Mouse (Mus musculus) hindbrain, embryonic 14.5 days (tissue): ENCODE data around the gene Fam81b. TPM values are rescaled to one million over a fixed set of nuclear protein-coding genes. Genes with fewer than 3 reads are reported as not detected.

ENCODE experiments used
- ATAC-seq: fragments of 200-750 bp; cut with Nextera tagmentation; 2 replicates; pipeline ENCODE4 v1.8.0; 2017; ENCODE audit warnings: moderate number of reproducible peaks, mild to moderate bottlenecking, moderate TSS enrichment, moderate library complexity; ENCODE audit not compliant: low FRiP score
- DNase-seq: peaks from one replicate; pipeline ENCODE4 v3.0.0-alpha.2; 2015; ENCODE audit warnings: low spot score
- H3K27ac ChIP-seq: fragments of 300-500 bp; sonication (generic); 2 replicates; pipeline ENCODE4 v1.5.1; 2014; ENCODE audit warnings: mild to moderate bottlenecking, moderate library complexity
- H3K27me3 ChIP-seq: fragments of 300-500 bp; sonication (generic); 2 replicates; pipeline ENCODE4 v1.6.1; 2014; ENCODE audit warnings: mild to moderate bottlenecking, low read length, mixed read lengths; ENCODE audit not compliant: control insufficient read depth, insufficient read depth
- H3K36me3 ChIP-seq: fragments of 300-500 bp; sonication (generic); replicated peaks from 2 replicates; pipeline ENCODE4 v1.6.1; 2014; ENCODE audit not compliant: control insufficient read depth, insufficient read depth
- H3K4me1 ChIP-seq: fragments of 300-500 bp; sonication (generic); replicated peaks from 2 replicates; pipeline ENCODE4 v1.6.1; 2014; ENCODE audit warnings: antibody characterized with exemption, low read length, mixed read lengths; ENCODE audit not compliant: control insufficient read depth, insufficient read depth
- H3K4me2 ChIP-seq: fragments of 300-500 bp; sonication (generic); replicated peaks from 2 replicates; pipeline ENCODE4 v1.6.1; 2014; ENCODE audit warnings: mild to moderate bottlenecking, moderate library complexity
- H3K4me3 ChIP-seq: fragments of 300-500 bp; sonication (generic); replicated peaks from 2 replicates; pipeline ENCODE4 v1.5.1; 2014; ENCODE audit warnings: mild to moderate bottlenecking, low read length
- H3K9ac ChIP-seq: fragments of 300-500 bp; sonication (generic); 2 replicates; pipeline ENCODE4 v1.6.1; 2014
- H3K9me3 ChIP-seq: fragments of 300-500 bp; sonication (generic); 2 replicates; pipeline ENCODE4 v1.6.1; 2016; ENCODE audit warnings: low read length; ENCODE audit not compliant: control insufficient read depth
- WGBS: fragments of 180-500 bp; shearing (Covaris S2); extraction: QIAGEN DNeasy Blood & Tissue Kit; methylation state at CpG from one replicate; pipeline ENCODE4 v1.1.7; 2014; 5-methylcytosine and 5-hydroxymethylcytosine counted together
- polyA plus RNA-seq: library from polyadenylated mRNA; unstranded; fragments of >200 nt; fragmentation: Nextera tagmentation; extraction: Ambion mirVana; gene quantifications from 2 replicates; pipeline ENCODE4 v1.2.1, GENCODE M21; 2014

The Fam81b gene
- polyA plus RNA-seq, 1 experiment from 2014 or later: 2.5 TPM

DNA sequence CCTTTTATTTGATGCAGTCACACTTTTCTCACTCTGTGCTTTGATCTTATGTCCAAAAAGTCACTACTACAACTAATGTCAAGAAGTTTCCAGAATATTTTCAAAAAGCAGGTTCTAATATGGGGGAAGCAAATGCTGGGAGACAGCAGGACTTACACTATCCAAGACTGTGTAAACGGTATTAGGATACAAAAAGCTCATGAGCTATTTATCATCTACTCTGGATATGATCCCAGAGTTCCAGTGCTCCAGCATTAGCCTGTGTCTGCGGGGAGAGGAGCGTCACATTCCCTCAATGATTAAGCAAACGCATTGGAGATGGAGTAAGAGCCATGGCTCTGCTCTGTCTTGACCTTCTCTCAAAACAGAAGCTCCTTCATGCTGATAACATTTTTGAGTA lies 104.9 kb downstream of the Fam81b start:
- no peaks in the 10 kb centered on the region for H3K27me3 ChIP-seq

GRCm38 (mm10) chr13:76197297-76197848 lies 107.5 kb downstream of the Fam81b start:
- 88% methylated on average over 3 of the region's 3 CpGs for WGBS
- ATAC-seq: no peak

More for the DNA sequence above, 104.9 kb downstream of the Fam81b start:
- no peak overlapping the region for H3K4me3 ChIP-seq
- H3K9me3 ChIP-seq: no peaks in the 10 kb centered on the region
- no peaks in the 10 kb centered on the region for H3K36me3 ChIP-seq
- DNase-seq (no peak), ATAC-seq (no peak)
- 95% methylated on average over 4 of the region's 4 CpGs for WGBS
- H3K4me2 ChIP-seq: no peak overlapping the region
- H3K27ac ChIP-seq: no peak overlapping the region
- no peak overlapping the region for H3K9ac ChIP-seq
- no peaks in the 10 kb centered on the region for H3K4me1 ChIP-seq

DNA sequence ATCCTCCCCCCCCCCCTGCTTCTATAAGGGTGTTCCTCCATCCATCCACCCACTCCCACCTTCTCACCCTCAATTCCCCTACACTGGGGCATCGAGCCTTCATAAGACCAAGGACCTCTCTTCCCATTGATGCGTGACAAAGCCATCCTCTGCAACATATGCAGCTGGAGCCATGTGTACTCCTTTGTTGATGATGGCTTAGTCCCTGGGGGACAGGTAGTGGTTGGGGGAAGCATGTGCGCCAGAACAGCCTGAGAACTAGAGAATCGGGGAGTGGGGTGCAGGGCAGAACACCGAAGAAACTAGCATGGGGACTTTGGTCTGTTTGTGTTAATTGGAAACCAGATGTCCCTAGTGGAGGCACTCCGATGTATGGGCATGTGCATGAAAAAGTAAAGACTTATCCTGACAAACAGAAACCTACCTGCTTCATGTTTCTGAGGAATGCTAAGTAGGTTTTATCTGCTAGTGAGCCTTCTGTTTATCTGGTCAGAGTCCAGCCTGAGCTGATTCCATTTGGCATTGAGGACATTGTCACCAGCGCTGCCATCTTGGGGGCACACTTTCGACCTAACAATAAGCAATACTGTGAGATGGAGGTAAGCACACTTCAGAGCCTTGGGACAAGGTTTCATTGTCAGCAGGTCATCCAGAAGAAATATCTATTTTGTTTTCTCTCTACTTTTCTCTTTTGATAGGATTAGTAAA lies 109.3 kb downstream of the Fam81b start:
- no peaks in the 10 kb centered on the region for H3K9me3 ChIP-seq

More at GRCm38 (mm10) chr13:76197297-76197848, 107.5 kb downstream of the Fam81b start:
- no peaks in the 10 kb centered on the region for H3K9me3 ChIP-seq
- H3K4me3 ChIP-seq: no peak overlapping the region
- H3K27me3 ChIP-seq: no peaks in the 10 kb centered on the region
- no peak overlapping the region for H3K4me2 ChIP-seq
- H3K4me1 ChIP-seq: no peaks in the 10 kb centered on the region
- DNase-seq: no peak
- H3K27ac ChIP-seq: no peak overlapping the region
- H3K36me3 ChIP-seq: peaks cover 2% of the 10 kb centered on the region; the same call in 1 of the 2 replicates
- H3K9ac ChIP-seq: no peak overlapping the region

GRCm38 (mm10) chr13:76194937-76195336 lies 109.9 kb downstream of the Fam81b start:
- no peaks in the 10 kb centered on the region for H3K4me1 ChIP-seq
- no peak overlapping the region for H3K27ac ChIP-seq
- no peak for DNase-seq
- peaks cover 25% of the 10 kb centered on the region for H3K36me3 ChIP-seq
- ATAC-seq: no peak
- H3K4me2 ChIP-seq: no peak overlapping the region
- no peak overlapping the region for H3K4me3 ChIP-seq
- no peaks in the 10 kb centered on the region for H3K27me3 ChIP-seq
- H3K9me3 ChIP-seq: no peaks in the 10 kb centered on the region
- H3K9ac ChIP-seq: no peak overlapping the region

More for the DNA sequence above, 109.3 kb downstream of the Fam81b start:
- H3K27me3 ChIP-seq: no peaks in the 10 kb centered on the region
- H3K4me1 ChIP-seq: no peaks in the 10 kb centered on the region
- H3K36me3 ChIP-seq: peaks cover 18% of the 10 kb centered on the region
- DNase-seq (no peak), ATAC-seq (no peak; the same call in 1 of the 2 replicates)
- WGBS: 86% methylated on average over 8 of the region's 8 CpGs
- H3K4me2 ChIP-seq: no peak overlapping the region
- no peak overlapping the region for H3K9ac ChIP-seq
- H3K27ac ChIP-seq: no peak overlapping the region
- no peak overlapping the region for H3K4me3 ChIP-seq

DNA sequence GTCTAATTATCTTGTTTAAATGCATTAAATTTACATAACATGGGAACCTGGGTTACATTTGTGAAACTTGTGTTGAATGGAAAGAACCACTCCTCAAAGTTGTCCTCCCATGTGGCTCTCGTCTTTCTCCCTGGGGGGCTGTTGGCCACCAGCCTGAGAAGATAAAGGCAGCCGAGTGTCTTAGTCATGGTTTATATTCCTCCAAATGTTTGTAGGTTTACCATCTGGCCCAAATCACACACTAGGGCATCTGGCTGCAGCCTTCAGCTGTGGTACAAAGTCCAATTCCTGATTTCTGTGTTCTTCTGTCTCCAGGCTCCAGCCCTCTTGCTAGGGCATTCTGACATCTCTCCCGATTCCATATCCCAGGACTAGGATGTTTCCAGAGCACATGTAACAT lies 114.6 kb downstream of the Fam81b start:
- Histone ChIP-seq H3K4me2 (no peak overlapping the region), H3K9me3 (no peaks in the 10 kb centered on the region), H3K4me3 (no peak overlapping the region), H3K9ac (no peak overlapping the region), H3K27me3 (no peaks in the 10 kb centered on the region), H3K27ac (no peak overlapping the region), H3K4me1 (no peaks in the 10 kb centered on the region), H3K36me3 (peaks cover 51% of the 10 kb centered on the region)
- DNase-seq (no peak), ATAC-seq (no peak)
- WGBS: 81% methylated on average over 3 of the region's 3 CpGs

DNA sequence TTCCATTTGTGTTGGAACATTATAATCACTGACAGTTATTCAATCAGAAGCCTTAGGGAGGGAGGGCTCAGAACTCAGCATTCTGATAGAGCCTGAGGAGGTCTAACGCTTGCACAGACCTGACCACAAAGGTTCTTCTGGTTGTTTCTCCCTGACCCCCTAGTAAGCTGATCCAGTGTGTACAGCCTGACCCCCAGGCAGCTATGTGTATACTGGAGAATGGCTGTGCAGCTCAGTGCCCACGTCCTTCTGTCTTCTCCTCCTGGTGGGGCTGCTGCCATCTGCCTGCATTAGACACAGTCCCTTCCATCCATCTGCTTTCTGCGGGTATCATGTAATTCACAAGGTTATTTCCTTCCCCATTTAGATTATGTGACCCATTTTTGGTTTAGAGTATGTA lies 115.7 kb downstream of the Fam81b start:
- H3K4me3 ChIP-seq: no peak overlapping the region
- H3K27ac ChIP-seq: no peak overlapping the region
- H3K9me3 ChIP-seq: no peaks in the 10 kb centered on the region
- peaks cover 51% of the 10 kb centered on the region for H3K36me3 ChIP-seq
- ATAC-seq: no peak
- no peak for DNase-seq
- H3K9ac ChIP-seq: no peak overlapping the region
- no peaks in the 10 kb centered on the region for H3K4me1 ChIP-seq
- no peak overlapping the region for H3K4me2 ChIP-seq
- H3K27me3 ChIP-seq: no peaks in the 10 kb centered on the region
- WGBS: 77% methylated on average over 3 of the region's 3 CpGs

GRCm38 (mm10) chr13:76187651-76188050 lies 117.2 kb downstream of the Fam81b start:
- no peak overlapping the region for H3K9ac ChIP-seq
- no peak overlapping the region for H3K27ac ChIP-seq
- DNase-seq (no peak), ATAC-seq (no peak)
- 98% methylated on average over 5 of the region's 5 CpGs for WGBS
- H3K4me2 ChIP-seq: no peak overlapping the region
- no peaks in the 10 kb centered on the region for H3K27me3 ChIP-seq
- no peak overlapping the region for H3K4me3 ChIP-seq
- H3K9me3 ChIP-seq: no peaks in the 10 kb centered on the region
- H3K4me1 ChIP-seq: no peaks in the 10 kb centered on the region
- H3K36me3 ChIP-seq: peaks cover 53% of the 10 kb centered on the region

DNA sequence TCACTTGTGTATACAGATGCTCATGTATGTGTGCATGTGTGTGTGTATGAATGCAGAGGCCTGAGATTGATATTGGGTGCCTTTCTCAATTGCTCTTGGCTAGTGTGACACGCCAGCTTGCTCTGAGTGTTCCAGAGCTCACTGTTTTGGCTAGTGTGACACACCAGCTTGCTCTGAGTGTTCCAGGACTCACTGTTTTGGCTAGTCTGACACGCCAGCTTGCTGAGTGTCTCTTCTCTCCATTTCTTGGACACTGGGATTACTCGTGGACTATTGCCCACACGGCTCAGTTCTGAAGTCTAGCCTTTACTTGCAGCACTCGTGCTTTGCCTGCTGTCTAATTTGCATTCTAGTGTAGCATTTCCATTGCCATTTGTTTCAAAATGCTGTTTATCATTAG lies 126.2 kb downstream of the Fam81b start:
- no peak for DNase-seq
- H3K4me2 ChIP-seq: no peak overlapping the region
- no peak overlapping the region for H3K27ac ChIP-seq
- H3K9me3 ChIP-seq: 0 out of 2 replicates have a peak, but pooled peaks cover 5% of the 10 kb centered on the region
- H3K4me3 ChIP-seq: no peak overlapping the region
- H3K36me3 ChIP-seq: peaks cover 39% of the 10 kb centered on the region
- H3K4me1 ChIP-seq: no peaks in the 10 kb centered on the region
- ATAC-seq: no peak
- 92% methylated on average over 5 of the region's 5 CpGs for WGBS
- no peak overlapping the region for H3K9ac ChIP-seq
- H3K27me3 ChIP-seq: no peaks in the 10 kb centered on the region

GRCm38 (mm10) chr13:76174297-76174696 lies 130.6 kb downstream of the Fam81b start:
- Histone ChIP-seq H3K4me2 (no peak overlapping the region), H3K27ac (no peak overlapping the region), H3K4me1 (no peaks in the 10 kb centered on the region), H3K4me3 (no peak overlapping the region), H3K27me3 (no peaks in the 10 kb centered on the region), H3K36me3 (peaks cover 34% of the 10 kb centered on the region), H3K9ac (no peak overlapping the region), H3K9me3 (0 out of 2 replicates have a peak, but pooled peaks cover 5% of the 10 kb centered on the region)
- ATAC-seq (no peak), DNase-seq (no peak)
